Mouse (Mus musculus): ENCODE results near the gene Prpf3. TPM values are rescaled to one million over a fixed set of nuclear protein-coding genes. Genes with fewer than 3 reads are reported as not detected.
"Not testable (repeated sequence)": the region's sequence is repeated elsewhere in the genome, so short reads cannot be mapped to it uniquely, and the experiment has no call there.

Gene Prpf3
- 36.1 and 40.0 TPM in 2 replicates for polyA plus RNA-seq (2015; fragmentation: Nextera tagmentation; extraction: Ambion mirVana)

GRCm38 (mm10) chr3:95855502-95856089 lies at the start of gene Prpf3:
Gene Prpf3, minus strand, starts transcription at chr3:95855885.
- no peaks in the 10 kb centered on the region for H3K9me3 ChIP-seq
- H3K4me3 ChIP-seq = peak within 1 kb of the TSS; percentile 82
- ATAC-seq (ENCODE audit: low read depth) = peak; percentile 98
- peaks cover 16% of the 10 kb centered on the region for H3K4me1 ChIP-seq (replicated peaks)
- WGBS = under 1% methylated on average over 54 of the region's 56 CpGs
- peaks cover 27% of the 10 kb centered on the region for H3K36me3 ChIP-seq
- H3K27me3 ChIP-seq = no peaks in the 10 kb centered on the region
- peak within 1 kb of the TSS; percentile 87 for H3K9ac ChIP-seq
- H3K4me2 ChIP-seq = peak within 1 kb of the TSS; percentile 75
- peak within 1 kb of the TSS; percentile 72 for H3K27ac ChIP-seq (replicated peaks)

GRCm38 (mm10) chr3:95904568-95904967 lies 48.9 kb upstream of the Prpf3 start, which contains the start of gene Car14:
Gene Car14, minus strand, starts transcription at chr3:95904691.
- Histone ChIP-seq H3K9ac (peak within 1 kb of the TSS; percentile 60), H3K27me3 (peaks cover 27% of the 10 kb centered on the region), H3K36me3 (no peaks in the 10 kb centered on the region), H3K27ac (replicated peaks) (no peak within 1 kb of the TSS), H3K4me1 (replicated peaks) (peaks cover 36% of the 10 kb centered on the region), H3K9me3 (no peaks in the 10 kb centered on the region), H3K4me3 (peak within 1 kb of the TSS; percentile 38), H3K4me2 (peak within 1 kb of the TSS; percentile 76)
- ATAC-seq (ENCODE audit: low read depth) = 0 out of 2 replicates have a peak, but pooled peaks have one; percentile 15
- 1% methylated on average over 15 of the region's 15 CpGs for WGBS

- no peak for ATAC-seq (ENCODE audit: low read depth)
- Histone ChIP-seq H3K4me3 (peak overlapping the region; percentile 38), H3K9ac (0 out of 2 replicates have a peak overlapping the region, but pooled peaks have one; percentile 34)
Measured at GRCm38 (mm10) chr3:95903753-95904502, 48.2 kb upstream of the Prpf3 start.

GRCm38 (mm10) chr3:95902643-95903042 lies 47.0 kb upstream of the Prpf3 start:
- 41% methylated on average over 6 of the region's 6 CpGs for WGBS
- no peak overlapping the region for H3K4me3 ChIP-seq
- no peak for ATAC-seq (ENCODE audit: low read depth)
- no peaks in the 10 kb centered on the region for H3K9me3 ChIP-seq
- peak overlapping the region; percentile 8; the same call in 1 of the 2 replicates for H3K9ac ChIP-seq
- H3K4me2 ChIP-seq = no peak overlapping the region
- H3K27me3 ChIP-seq = peaks cover 24% of the 10 kb centered on the region
- no peak overlapping the region for H3K27ac ChIP-seq (replicated peaks)
- H3K36me3 ChIP-seq = peaks cover 4% of the 10 kb centered on the region; the same call in 1 of the 2 replicates
- peaks cover 36% of the 10 kb centered on the region for H3K4me1 ChIP-seq (replicated peaks)

More at GRCm38 (mm10) chr3:95903753-95904502, 48.2 kb upstream of the Prpf3 start:
- peaks cover 36% of the 10 kb centered on the region for H3K4me1 ChIP-seq (replicated peaks)
- peaks cover 27% of the 10 kb centered on the region for H3K27me3 ChIP-seq
- 1% methylated on average over 15 of the region's 15 CpGs for WGBS
- H3K9me3 ChIP-seq = no peaks in the 10 kb centered on the region
- H3K27ac ChIP-seq (replicated peaks) = no peak overlapping the region
- H3K4me2 ChIP-seq = peak overlapping the region; percentile 76
- H3K36me3 ChIP-seq = no peaks in the 10 kb centered on the region

GRCm38 (mm10) chr3:95902373-95902625 lies 46.6 kb upstream of the Prpf3 start:
- Histone ChIP-seq H3K36me3 (peaks cover 7% of the 10 kb centered on the region; the same call in 1 of the 2 replicates), H3K27me3 (peaks cover 21% of the 10 kb centered on the region), H3K4me1 (replicated peaks) (peaks cover 36% of the 10 kb centered on the region), H3K4me3 (no peak overlapping the region), H3K9ac (peak overlapping the region; percentile 8; the same call in 1 of the 2 replicates), H3K9me3 (no peaks in the 10 kb centered on the region), H3K27ac (replicated peaks) (no peak overlapping the region), H3K4me2 (no peak overlapping the region)
- ATAC-seq (ENCODE audit: low read depth) = no peak

- Histone ChIP-seq H3K36me3 (peaks cover 7% of the 10 kb centered on the region; the same call in 1 of the 2 replicates), H3K4me2 (no peak overlapping the region), H3K27ac (replicated peaks) (no peak overlapping the region), H3K9me3 (no peaks in the 10 kb centered on the region), H3K9ac (peak overlapping the region; percentile 6; the same call in 1 of the 2 replicates), H3K4me1 (replicated peaks) (peaks cover 32% of the 10 kb centered on the region), H3K27me3 (peaks cover 18% of the 10 kb centered on the region), H3K4me3 (no peak overlapping the region)
- WGBS = 69% methylated on average over 9 of the region's 9 CpGs
- no peak for ATAC-seq (ENCODE audit: low read depth)
Measured at GRCm38 (mm10) chr3:95901616-95902372, 46.1 kb upstream of the Prpf3 start.

- Histone ChIP-seq H3K27ac (replicated peaks) (no peak overlapping the region), H3K27me3 (peaks cover 18% of the 10 kb centered on the region), H3K9me3 (no peaks in the 10 kb centered on the region), H3K4me3 (no peak overlapping the region), H3K4me2 (no peak overlapping the region), H3K4me1 (replicated peaks) (peaks cover 24% of the 10 kb centered on the region), H3K9ac (no peak overlapping the region), H3K36me3 (peaks cover 7% of the 10 kb centered on the region; the same call in 1 of the 2 replicates)
- no peak for ATAC-seq (ENCODE audit: low read depth)
- WGBS = 82% methylated on average over 13 of the region's 13 CpGs
Measured at GRCm38 (mm10) chr3:95899800-95900524, 44.3 kb upstream of the Prpf3 start.

- ATAC-seq (ENCODE audit: low read depth); H3K36me3 ChIP-seq; H3K27me3 ChIP-seq; H3K9me3 ChIP-seq; H3K4me3 ChIP-seq; H3K27ac ChIP-seq (replicated peaks): not testable (repeated sequence)
- peak overlapping the region; percentile 90 for H3K4me2 ChIP-seq
- WGBS = 83% methylated on average over 7 of the region's 7 CpGs
- H3K4me1 ChIP-seq (replicated peaks) = peaks cover 33% of the 10 kb centered on the region
- H3K9ac ChIP-seq = peak overlapping the region; percentile 8; the same call in 1 of the 2 replicates
Measured at GRCm38 (mm10) chr3:95895501-95895900, 39.8 kb upstream of the Prpf3 start.

- peak overlapping the region; percentile 76 for H3K4me3 ChIP-seq
- H3K36me3 ChIP-seq = peaks cover 7% of the 10 kb centered on the region; the same call in 1 of the 2 replicates
- no peaks in the 10 kb centered on the region for H3K9me3 ChIP-seq
- peak overlapping the region; percentile 91 for H3K9ac ChIP-seq
- H3K4me2 ChIP-seq = peak overlapping the region; percentile 90
- peaks cover 33% of the 10 kb centered on the region for H3K4me1 ChIP-seq (replicated peaks)
- no peaks in the 10 kb centered on the region for H3K27me3 ChIP-seq
- 14% methylated on average over 16 of the region's 16 CpGs for WGBS
- peak; percentile 1; the same call in 1 of the 2 replicates for ATAC-seq (ENCODE audit: low read depth)
- H3K27ac ChIP-seq (replicated peaks) = peak overlapping the region; percentile 80
Measured at GRCm38 (mm10) chr3:95894317-95895160, 38.9 kb upstream of the Prpf3 start.

GRCm38 (mm10) chr3:95893606-95894316 lies 38.1 kb upstream of the Prpf3 start, which contains the start of gene Aph1a:
Gene Aph1a, plus strand, starts transcription at chr3:95893969.
- ATAC-seq (ENCODE audit: low read depth) = peak; percentile 98
- Histone ChIP-seq H3K27ac (replicated peaks) (peak within 1 kb of the TSS; percentile 83), H3K9ac (peak within 1 kb of the TSS; percentile 91), H3K4me2 (peak within 1 kb of the TSS; percentile 90), H3K4me1 (replicated peaks) (peaks cover 33% of the 10 kb centered on the region), H3K4me3 (peak within 1 kb of the TSS; percentile 76)
- under 1% methylated on average over 25 of the region's 43 CpGs for WGBS
- not testable (repeated sequence) for H3K27me3 ChIP-seq, H3K36me3 ChIP-seq, H3K9me3 ChIP-seq

Measured in neural tube, embryonic 13.5 days (tissue).